Mouse (Mus musculus): ENCODE results near the gene Srrm3.

GRCm38 (mm10) chr5:135799746-135800145 lies 6.9 kb upstream of the Srrm3 start:
- TF ChIP-seq CTCF (IDR thresholded peaks at IDR 0.05; ENCODE audit: low read depth) (peak; percentile 71), EP300 (IDR thresholded peaks at IDR 0.05; ENCODE audit: low read depth) (no peak)
